Mouse (Mus musculus): ENCODE measurements around the gene Spsb2.

The Spsb2 gene

GRCm38 (mm10) chr6:124856916-124857839 lies 48.7 kb downstream of the Spsb2 start, which contains the start of gene P3h3:
Gene P3h3, minus strand, starts transcription at chr6:124857752.
- DNase-seq (ENCODE audit: low spot score), result peak; percentile 89

GRCm38 (mm10) chr6:124857840-124858530 lies 49.5 kb downstream of the Spsb2 start:
- no peak for DNase-seq (ENCODE audit: low spot score)

GRCm38 (mm10) chr6:124858561-124859318 lies 50.3 kb downstream of the Spsb2 start:
- DNase-seq (ENCODE audit: low spot score), result no peak

DNA sequence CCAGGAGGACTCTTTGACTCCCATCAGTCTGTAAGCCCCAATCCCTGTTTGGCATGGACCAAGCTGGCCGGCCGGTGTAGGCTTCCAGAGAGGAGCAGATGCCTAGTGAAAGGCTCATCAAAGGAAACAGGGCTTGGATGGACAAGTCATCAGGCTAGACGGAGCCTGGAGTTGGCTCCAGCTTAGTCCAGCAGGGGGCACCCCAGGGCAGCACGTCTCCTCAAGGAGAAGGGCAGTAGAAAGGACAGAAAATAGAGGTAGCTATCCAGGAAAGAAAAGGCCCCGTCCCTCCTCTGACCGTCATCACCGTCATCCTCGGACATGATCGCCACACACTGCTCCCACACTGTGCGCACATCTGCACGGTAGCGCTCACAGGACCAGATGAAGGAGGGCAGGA lies 51.3 kb downstream of the Spsb2 start:
- peak; percentile 90 for DNase-seq (ENCODE audit: low spot score)
